Mouse (Mus musculus) CH12F3 (cell line): ENCODE data around the gene Cox11.

Experiments
- in situ Hi-C: fragments of 300-500 bp; cut with MboI; formaldehyde crosslinking; loops from 2 replicates; pipeline ENCODE4 v1.14.3; 2020; ENCODE audit warnings: low sequenced_read_pairs

Cox11 gene

GRCm38 (mm10) chr11:90663618-90664297, 25.8 kb downstream of the Cox11 start:
- in situ Hi-C loops, result no loop called here

- in situ Hi-C loops, result no loop called here
Measured at GRCm38 (mm10) chr11:90664345-90664986, 26.5 kb downstream of the Cox11 start.

- in situ Hi-C loops, result no loop called here
Measured at GRCm38 (mm10) chr11:90665161-90665560, 27.2 kb downstream of the Cox11 start.

DNA sequence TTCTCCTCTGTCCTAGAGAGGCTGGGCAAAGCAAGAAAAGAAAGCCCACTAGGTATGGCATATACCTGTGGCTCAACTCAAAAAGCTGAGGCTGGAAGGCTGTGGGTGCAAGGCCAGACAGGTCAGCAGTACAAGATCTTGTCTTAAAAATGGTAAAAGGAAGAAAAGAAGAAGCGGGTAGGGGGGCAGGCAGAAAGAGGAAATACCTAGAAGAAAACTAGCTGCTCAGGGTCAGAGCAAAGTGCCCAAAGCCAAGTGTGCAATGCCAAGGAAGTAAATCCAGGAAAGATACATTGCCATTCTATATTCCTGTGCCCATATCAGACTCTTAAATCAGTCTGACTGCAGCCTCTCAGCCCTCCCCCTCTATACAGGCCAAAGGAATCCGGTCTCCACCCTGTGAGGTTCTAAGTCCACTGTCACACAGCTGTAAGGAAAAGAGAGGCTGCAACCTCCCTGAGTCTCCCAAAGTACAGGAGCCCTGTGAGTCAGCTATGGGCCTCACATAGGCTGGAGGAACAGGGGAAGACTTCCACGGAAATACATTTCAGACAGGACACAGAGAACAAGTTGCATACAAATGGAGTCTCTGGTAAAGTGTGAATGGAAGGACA, 28.3 kb downstream of the Cox11 start:
- in situ Hi-C loops, result no loop called here

DNA sequence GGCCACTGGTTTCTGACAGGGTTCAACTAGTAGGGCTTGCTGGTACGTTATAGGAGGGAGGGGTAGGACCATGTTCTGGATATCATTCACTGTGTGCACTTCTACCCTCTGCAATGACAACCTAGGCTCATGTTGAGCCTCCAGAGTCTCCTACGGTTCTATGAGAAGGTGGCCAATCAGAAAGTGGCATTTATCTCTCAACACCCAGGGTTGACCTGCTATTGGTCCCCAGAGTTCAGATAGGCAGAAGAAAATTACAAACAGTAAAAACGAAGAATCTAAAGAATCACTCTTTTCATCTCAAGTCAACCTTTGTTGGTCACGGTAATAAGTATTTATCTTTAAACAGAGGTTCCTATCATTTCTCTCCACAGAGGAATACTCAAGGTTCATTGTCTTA, 28.9 kb downstream of the Cox11 start:
- in situ Hi-C loops, result no loop called here

- in situ Hi-C loops, result no loop called here
Measured at GRCm38 (mm10) chr11:90667325-90667724, 29.4 kb downstream of the Cox11 start.

GRCm38 (mm10) chr11:90675479-90676110, 37.6 kb downstream of the Cox11 start:
- in situ Hi-C loops, result no loop called here

GRCm38 (mm10) chr11:90677027-90677426, 39.1 kb downstream of the Cox11 start:
- in situ Hi-C loops, result no loop called here

DNA sequence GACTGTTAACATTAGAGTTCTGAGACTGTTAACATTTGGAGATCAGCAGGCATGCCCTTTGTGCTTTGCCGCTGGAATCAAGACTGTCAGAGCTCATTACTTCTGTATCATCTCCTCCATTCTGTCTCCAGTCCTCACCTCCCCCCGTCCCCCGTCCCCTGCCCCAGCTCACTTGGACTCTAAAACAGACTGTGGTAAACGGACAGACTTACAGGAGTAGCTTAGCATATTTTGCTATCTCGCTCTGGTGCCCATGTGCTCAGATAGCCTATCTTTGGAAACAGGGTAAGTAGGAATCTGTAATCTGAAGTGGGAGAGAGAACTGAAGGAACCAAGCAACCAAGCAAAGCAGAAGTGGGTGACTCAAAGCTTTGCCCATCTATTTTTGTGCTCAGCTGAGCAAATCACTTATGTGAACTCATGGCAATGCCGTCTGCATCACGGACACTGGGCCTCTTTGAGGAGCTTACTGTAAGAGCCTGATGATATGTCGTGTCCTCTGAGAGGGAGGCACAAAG, 39.9 kb downstream of the Cox11 start:
- in situ Hi-C loops, result no loop called here

GRCm38 (mm10) chr11:90678582-90678981, 40.6 kb downstream of the Cox11 start:
- in situ Hi-C loops, result no loop called here

DNA sequence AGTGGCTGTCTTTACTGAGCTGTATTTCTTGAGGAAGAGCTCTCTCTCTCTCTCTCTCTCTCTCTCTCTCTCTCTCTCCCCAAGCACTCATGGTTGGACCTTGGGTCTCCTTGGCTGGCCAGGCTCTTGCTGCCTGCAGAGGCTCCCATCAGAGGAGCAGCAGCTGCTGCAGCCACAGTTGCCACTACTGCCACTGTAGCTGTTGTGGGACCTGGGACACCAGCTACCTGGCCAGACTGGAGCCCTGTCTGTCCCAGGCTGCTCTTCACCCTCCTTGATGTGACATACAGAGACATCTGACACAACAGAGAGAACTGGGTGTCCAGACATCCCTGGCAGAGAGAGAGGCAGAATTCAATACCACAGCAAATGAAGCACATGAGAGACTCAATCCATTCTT, 43.2 kb downstream of the Cox11 start:
- in situ Hi-C loops, result no loop called here

GRCm38 (mm10) chr11:90684765-90685164, 46.8 kb downstream of the Cox11 start:
- in situ Hi-C loops, result no loop called here

DNA sequence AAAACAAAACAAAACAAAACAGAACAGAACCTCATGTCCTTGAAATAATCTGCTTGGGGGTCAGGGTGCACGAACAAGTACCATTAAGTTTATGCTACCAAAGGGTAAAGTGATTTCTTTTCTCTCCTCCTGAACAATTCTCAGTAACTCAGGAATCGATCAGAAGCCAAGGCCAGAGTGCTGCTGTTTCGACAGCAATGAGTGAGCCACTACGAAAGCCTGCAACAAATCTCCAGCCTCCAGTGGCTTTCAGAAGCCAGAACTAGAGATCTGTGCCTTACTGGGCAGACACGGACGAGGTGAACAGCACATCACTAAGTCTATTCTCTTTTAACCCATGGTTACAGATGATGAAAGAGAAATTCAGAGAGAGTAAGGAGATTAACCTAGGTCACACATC, 47.2 kb downstream of the Cox11 start:
- in situ Hi-C loops, result no loop called here

DNA sequence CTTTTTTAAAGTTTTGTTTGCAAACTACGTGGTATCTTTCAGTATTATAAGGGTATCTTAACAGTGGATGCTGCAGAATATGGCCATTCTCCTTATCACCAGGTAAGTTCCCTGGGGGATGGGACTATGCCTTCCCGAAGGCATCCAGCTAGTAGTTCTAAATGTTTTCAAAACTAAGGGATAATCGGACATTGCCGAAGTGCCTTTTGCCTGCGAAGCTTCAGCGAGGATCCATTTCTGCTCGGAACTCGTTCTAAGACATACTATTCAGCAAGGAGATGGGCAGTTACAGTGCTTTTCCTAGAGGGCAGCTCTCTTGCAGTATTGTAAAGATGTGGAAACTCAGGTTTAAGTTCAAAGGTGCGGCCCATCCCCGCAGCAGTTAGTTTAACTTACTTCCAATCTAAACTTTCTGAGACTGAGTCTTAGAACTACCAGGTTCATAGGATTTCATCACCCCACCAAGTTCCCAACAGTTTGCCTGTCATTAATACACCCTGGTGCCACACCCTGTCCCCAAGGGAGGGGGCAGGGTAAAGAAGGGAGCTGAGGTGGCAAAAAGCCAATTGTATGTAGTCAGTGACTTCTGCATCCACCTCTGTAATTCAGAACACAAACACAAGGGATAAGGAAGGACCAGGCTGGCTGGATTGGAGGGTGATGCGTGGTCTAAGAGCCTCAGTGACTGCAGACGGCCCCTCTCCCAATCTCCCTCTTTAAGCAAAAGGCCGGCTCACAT, 48.5 kb downstream of the Cox11 start:
- in situ Hi-C loops, result no loop called here

GRCm38 (mm10) chr11:90687040-90687439, 49.1 kb downstream of the Cox11 start:
- in situ Hi-C loops, result no loop called here

- in situ Hi-C loops, result no loop called here
Measured at GRCm38 (mm10) chr11:90687460-90688416, 49.8 kb downstream of the Cox11 start, which contains the start of gene Tom1l1. Tom1l1 (minus strand) TSS chr11:90688366.

DNA sequence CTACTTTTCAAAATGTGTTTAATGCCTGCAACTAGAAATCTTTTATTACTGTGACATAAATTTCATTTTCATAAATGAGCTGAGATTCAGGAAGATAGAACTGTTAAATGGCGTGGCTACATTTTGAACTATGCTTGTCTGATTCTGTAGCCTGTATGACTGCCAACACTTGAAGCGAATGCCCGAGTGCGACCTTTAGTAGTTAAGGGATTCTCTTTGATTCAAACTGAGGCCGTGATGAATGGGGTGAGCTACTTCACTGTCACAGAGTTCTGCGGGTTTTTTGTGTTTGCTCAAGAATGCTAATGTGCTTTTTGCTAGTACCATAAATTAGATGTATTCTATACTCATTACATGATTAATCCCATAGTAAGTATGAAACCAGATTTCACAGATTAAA, 52.4 kb downstream of the Cox11 start:
- in situ Hi-C loops, result no loop called here

- in situ Hi-C loops, result no loop called here
Measured at GRCm38 (mm10) chr11:90694206-90694605, 56.2 kb downstream of the Cox11 start.
